Mouse (Mus musculus) hindbrain, embryonic 16.5 days (tissue): Measurements from ENCODE around the gene Pnmal1. TPM values are rescaled to one million over a fixed set of nuclear protein-coding genes. Genes with fewer than 3 reads are reported as not detected.

ENCODE experiments used
- ATAC-seq: fragments of 200-750 bp; cut with Nextera tagmentation; 2 replicates; pipeline ENCODE4 v1.8.0; 2017; ENCODE audit warnings: moderate TSS enrichment, moderate library complexity
- H3K27ac ChIP-seq: fragments of 300-500 bp; sonication (generic); 2 replicates; pipeline ENCODE4 v1.5.1; 2014; ENCODE audit warnings: low read depth, mild to moderate bottlenecking, control low read depth, low read length, moderate library complexity
- H3K27me3 ChIP-seq: fragments of 300-500 bp; sonication (generic); replicated peaks from 2 replicates; pipeline ENCODE4 v1.6.1; 2014; ENCODE audit warnings: low read length; ENCODE audit not compliant: control insufficient read depth, insufficient read depth
- H3K36me3 ChIP-seq: fragments of 300-500 bp; sonication (generic); 2 replicates; pipeline ENCODE4 v1.6.1; 2014; ENCODE audit warnings: mild to moderate bottlenecking, low read length, moderate library complexity, mixed read lengths; ENCODE audit not compliant: control insufficient read depth, insufficient read depth
- H3K4me1 ChIP-seq: fragments of 300-500 bp; sonication (generic); 2 replicates; pipeline ENCODE4 v1.6.1; 2014; ENCODE audit warnings: low read depth, low read length; ENCODE audit not compliant: control insufficient read depth, insufficient read depth
- H3K4me2 ChIP-seq: fragments of 300-500 bp; sonication (generic); 2 replicates; pipeline ENCODE4 v1.6.1; 2014; ENCODE audit warnings: mild to moderate bottlenecking, low read length, control low read depth, moderate library complexity
- H3K4me3 ChIP-seq: fragments of 300-500 bp; sonication (generic); 2 replicates; pipeline ENCODE4 v1.5.1; 2014; ENCODE audit warnings: mild to moderate bottlenecking, low read length, control low read depth, moderate library complexity
- H3K9ac ChIP-seq: fragments of 300-500 bp; sonication (generic); 2 replicates; pipeline ENCODE4 v1.6.1; 2014; ENCODE audit warnings: low read depth, mild to moderate bottlenecking, control low read depth, low read length, moderate library complexity
- H3K9me3 ChIP-seq: fragments of 300-500 bp; sonication (generic); 2 replicates; pipeline ENCODE4 v1.6.1; 2014; ENCODE audit warnings: mild to moderate bottlenecking, low read length, moderate library complexity; ENCODE audit not compliant: control insufficient read depth
- WGBS: fragments of 180-500 bp; shearing (Covaris S2); extraction: QIAGEN DNeasy Blood & Tissue Kit; methylation state at CpG from one replicate; pipeline ENCODE4 v1.1.7; 2014; 5-methylcytosine and 5-hydroxymethylcytosine counted together
- polyA plus RNA-seq: library from polyadenylated mRNA; unstranded; fragments of >200 nt; fragmentation: Nextera tagmentation; extraction: Ambion mirVana; gene quantifications from 2 replicates; pipeline ENCODE4 v1.2.1, GENCODE M21; 2015

Pnmal1 gene
- polyA plus RNA-seq, 1 experiment from 2014 or later = 57.4 TPM

DNA sequence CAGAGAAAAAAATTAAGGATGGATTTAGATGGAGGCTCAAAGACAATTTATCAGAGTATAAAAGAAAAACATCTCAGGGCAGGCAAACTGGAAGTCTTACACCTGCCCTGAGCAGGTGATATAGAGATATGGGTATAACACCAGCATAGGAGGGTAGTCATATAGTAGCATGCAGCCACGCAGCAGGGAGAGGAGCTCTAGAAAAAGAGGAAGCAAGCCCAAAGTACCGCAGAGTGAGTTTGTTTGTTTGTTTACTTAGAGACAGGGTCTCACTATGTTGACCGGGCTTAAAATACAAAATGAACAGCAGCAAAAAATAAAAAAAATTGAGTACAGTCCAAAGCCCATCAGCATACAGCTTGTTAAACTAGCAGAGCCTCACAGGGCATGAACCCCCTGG is 11.7 kb downstream of the Pnmal1 start:
- ATAC-seq = no peak
- no peak overlapping the region for H3K27ac ChIP-seq
- no peaks in the 10 kb centered on the region for H3K4me1 ChIP-seq
- H3K4me3 ChIP-seq = no peak overlapping the region
- H3K4me2 ChIP-seq = no peak overlapping the region
- H3K9ac ChIP-seq = no peak overlapping the region
- H3K9me3 ChIP-seq = no peaks in the 10 kb centered on the region
- 85% methylated on average over 3 of the region's 3 CpGs for WGBS
- no peaks in the 10 kb centered on the region for H3K27me3 ChIP-seq
- H3K36me3 ChIP-seq = no peaks in the 10 kb centered on the region

DNA sequence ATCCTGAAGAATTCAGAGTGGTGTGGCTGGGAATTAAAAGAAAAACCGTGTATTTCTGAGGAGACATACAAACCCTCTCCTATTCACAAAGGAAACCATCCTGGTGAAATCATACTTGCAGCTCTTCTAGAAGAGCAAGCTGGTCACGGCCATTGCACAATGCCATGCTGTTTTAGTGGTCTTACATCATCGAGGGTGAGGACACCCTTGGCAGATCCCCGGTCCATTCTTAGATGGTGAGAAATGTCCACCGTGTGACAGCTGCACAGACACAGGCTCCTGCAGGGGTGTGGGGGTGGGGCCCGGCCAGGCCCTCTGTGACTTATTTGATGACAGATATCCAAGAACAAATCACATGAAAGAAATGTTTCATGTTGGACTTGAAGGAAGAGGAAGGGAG is 14.5 kb downstream of the Pnmal1 start:
- WGBS = 40% methylated on average over 6 of the region's 6 CpGs
- Histone ChIP-seq H3K4me1 (no peaks in the 10 kb centered on the region), H3K9me3 (no peaks in the 10 kb centered on the region), H3K4me3 (no peak overlapping the region), H3K36me3 (no peaks in the 10 kb centered on the region), H3K9ac (no peak overlapping the region), H3K4me2 (no peak overlapping the region), H3K27me3 (no peaks in the 10 kb centered on the region), H3K27ac (no peak overlapping the region)
- 0 out of 2 replicates have a peak, but pooled peaks have one; percentile 34 for ATAC-seq

DNA sequence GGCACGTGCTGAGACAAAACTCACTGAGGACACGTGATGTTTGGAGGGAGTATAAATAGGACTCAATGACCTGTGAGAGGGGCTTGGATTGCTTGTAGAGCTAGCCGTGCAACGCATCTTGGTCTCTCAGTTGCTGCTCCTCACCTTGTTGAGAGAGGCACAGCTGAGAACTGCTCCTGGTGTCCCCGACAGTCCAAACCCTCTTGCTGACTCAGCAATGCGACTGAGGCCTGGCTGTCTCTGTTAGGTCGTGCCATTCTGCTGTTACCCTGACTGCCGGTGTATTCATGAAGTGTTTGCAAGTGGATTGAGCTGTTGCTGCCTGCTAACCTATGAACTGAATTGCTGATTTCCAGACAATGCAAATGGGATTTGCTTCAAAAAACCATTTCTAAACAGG is 16.8 kb downstream of the Pnmal1 start:
- WGBS = 51% methylated on average over 8 of the region's 8 CpGs
- Histone ChIP-seq H3K9ac (no peak overlapping the region), H3K27me3 (no peaks in the 10 kb centered on the region), H3K4me3 (no peak overlapping the region), H3K4me2 (no peak overlapping the region), H3K4me1 (peaks cover 3% of the 10 kb centered on the region; the same call in 1 of the 2 replicates), H3K36me3 (no peaks in the 10 kb centered on the region), H3K9me3 (no peaks in the 10 kb centered on the region), H3K27ac (no peak overlapping the region)
- ATAC-seq = no peak

DNA sequence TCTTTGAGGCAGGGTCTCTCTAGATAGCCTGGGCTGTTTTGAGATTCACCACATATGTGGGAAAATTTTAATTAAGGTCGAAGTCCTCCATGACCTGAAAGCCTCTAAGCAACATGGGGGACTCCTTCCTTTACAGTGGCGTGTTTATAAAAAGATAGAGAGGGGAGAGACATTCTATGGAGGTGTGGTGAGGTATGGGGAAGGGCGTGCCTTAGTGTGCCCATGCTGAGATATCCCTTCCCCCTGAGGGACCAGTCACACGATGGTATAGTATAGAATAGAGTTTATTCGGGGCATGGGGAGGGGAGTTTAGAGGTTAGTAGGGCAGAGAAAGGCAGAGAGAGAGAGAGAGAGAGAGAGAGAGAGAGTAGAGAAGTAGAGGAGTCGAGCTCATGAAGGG is 18.7 kb downstream of the Pnmal1 start:
- H3K27me3 ChIP-seq = no peaks in the 10 kb centered on the region
- no peak overlapping the region for H3K4me3 ChIP-seq
- H3K4me1 ChIP-seq = peaks cover 10% of the 10 kb centered on the region
- H3K27ac ChIP-seq = no peak overlapping the region
- H3K36me3 ChIP-seq = no peaks in the 10 kb centered on the region
- WGBS = 78% methylated on average over 6 of the region's 6 CpGs
- H3K9ac ChIP-seq = no peak overlapping the region
- ATAC-seq = no peak
- no peak overlapping the region for H3K4me2 ChIP-seq
- H3K9me3 ChIP-seq = no peaks in the 10 kb centered on the region

DNA sequence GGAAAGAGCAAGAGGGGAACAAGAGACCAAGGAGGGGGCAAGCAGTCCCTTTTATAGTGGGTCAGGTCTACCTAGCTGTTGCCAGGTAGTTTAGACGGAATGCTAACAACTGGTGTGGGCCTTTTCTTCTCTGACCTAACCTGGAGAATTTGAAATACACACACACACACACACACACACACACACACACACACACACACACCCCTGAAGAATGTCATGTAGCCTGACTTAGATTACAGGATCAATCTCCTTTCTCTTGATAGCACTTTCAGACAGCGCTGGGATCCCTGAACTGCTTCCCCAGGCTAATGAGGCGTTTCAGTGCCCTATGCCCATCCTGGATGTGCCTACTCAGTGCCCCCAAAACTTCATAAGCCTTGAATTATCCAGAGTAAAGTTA is 19.1 kb downstream of the Pnmal1 start:
- H3K9ac ChIP-seq = no peak overlapping the region
- WGBS = 97% methylated on average over 3 of the region's 3 CpGs
- no peak overlapping the region for H3K27ac ChIP-seq
- no peaks in the 10 kb centered on the region for H3K9me3 ChIP-seq
- peaks cover 14% of the 10 kb centered on the region for H3K4me1 ChIP-seq
- no peaks in the 10 kb centered on the region for H3K27me3 ChIP-seq
- H3K36me3 ChIP-seq = no peaks in the 10 kb centered on the region
- no peak overlapping the region for H3K4me3 ChIP-seq
- H3K4me2 ChIP-seq = no peak overlapping the region
- ATAC-seq = no peak

DNA sequence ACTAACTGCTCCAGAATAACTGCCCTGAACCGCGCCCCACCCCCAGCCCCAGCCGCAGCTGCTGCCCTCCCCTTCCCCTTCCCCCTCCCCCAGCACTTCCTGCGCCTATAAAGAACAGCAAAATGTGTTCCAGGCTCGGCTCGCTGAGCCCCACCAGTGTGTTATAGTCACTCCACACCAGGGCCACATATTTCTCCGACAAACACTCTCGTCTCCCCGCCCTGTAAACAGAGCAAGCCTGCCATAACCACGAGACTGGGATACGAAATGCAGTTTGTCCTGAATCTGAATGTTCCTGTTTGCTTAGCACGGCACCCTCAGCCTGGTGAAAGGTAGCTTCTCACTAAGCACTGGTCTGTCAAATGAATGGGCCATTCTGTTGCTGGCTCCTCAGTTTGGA is 20.9 kb downstream of the Pnmal1 start:
- peak; percentile 43; the same call in 1 of the 2 replicates for ATAC-seq
- H3K36me3 ChIP-seq = no peaks in the 10 kb centered on the region
- H3K27ac ChIP-seq = peak overlapping the region; percentile 69
- WGBS = 7% methylated on average over 12 of the region's 12 CpGs
- no peaks in the 10 kb centered on the region for H3K9me3 ChIP-seq
- H3K4me2 ChIP-seq = peak overlapping the region; percentile 53
- H3K27me3 ChIP-seq = no peaks in the 10 kb centered on the region
- H3K4me3 ChIP-seq = peak overlapping the region; percentile 22; the same call in 1 of the 2 replicates
- H3K9ac ChIP-seq = peak overlapping the region; percentile 50
- peaks cover 23% of the 10 kb centered on the region for H3K4me1 ChIP-seq

DNA sequence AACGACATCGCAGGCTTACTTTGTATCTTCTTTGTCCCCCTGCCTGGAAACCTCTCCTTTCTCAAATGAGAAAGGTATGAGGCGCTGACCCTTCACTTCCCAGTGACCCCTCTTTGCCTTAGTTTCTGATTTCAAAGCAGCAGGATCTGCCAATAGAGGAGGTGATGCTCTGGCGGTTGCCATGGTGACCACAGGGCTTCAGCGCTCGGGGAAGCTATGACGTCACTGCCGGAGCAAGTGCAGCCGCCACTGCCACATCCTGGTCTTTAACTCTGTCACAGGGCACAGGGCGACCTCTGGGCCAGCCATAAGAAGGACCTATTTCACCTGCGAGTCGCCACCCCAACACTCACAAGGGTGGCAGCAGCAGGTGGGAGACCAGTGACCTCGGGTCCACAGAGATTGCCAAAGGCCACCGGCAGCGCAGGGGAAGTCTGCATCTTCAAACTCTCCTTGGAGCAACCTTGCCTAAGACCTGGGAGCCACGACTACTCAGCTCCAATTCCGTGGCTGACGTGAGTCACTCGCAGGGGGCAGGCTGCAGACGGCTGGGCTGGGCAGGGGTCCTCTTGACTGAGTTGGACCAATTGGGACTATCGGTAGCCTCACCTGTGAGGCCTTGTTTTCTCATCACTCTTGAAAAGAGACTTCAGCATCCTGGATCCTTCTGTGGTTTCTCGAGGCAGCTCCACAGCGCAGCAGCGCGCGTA is 23.5 kb downstream of the Pnmal1 start, which contains the start of gene Gm42372:
TSS of gene Gm42372 (plus strand) at position 228 of the 710 bp plus-strand sequence.
- no peaks in the 10 kb centered on the region for H3K36me3 ChIP-seq
- peak within 1 kb of the TSS; percentile 46 for H3K4me3 ChIP-seq
- peak within 1 kb of the TSS; percentile 56 for H3K9ac ChIP-seq
- peaks cover 35% of the 10 kb centered on the region for H3K4me1 ChIP-seq
- H3K9me3 ChIP-seq = no peaks in the 10 kb centered on the region
- peak within 1 kb of the TSS; percentile 55 for H3K27ac ChIP-seq
- peak; percentile 83 for ATAC-seq
- WGBS = 23% methylated on average over 26 of the region's 26 CpGs
- peak within 1 kb of the TSS; percentile 78 for H3K4me2 ChIP-seq
- H3K27me3 ChIP-seq = no peaks in the 10 kb centered on the region

DNA sequence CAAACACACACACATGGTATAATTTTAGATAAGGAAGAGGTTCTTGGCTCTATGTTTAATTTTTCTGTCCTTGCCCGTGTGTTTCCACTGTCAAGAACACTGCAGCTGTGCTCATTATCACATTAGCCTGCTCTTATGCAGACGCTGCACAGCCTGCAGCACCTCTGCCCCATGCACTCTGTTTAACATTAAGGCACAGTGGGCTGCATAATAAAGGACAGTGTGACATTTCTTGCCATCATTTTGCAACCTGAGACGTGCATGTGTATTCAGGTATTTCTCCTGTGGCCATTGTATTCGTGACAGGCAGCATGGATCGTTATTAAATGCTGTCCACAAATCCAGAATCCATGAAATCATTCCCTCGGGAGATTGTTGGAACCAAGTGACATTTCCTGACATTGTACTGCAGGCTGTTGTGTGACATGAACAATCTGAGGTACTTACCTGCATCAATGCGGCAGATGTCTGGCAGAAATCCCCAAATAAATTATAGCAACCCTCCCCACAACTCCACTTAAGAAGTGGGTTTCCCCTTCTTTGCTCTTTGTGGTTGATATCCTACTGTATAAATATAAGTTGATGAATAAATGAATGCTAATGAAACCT is 28.2 kb downstream of the Pnmal1 start:
- no peaks in the 10 kb centered on the region for H3K27me3 ChIP-seq
- peaks cover 44% of the 10 kb centered on the region for H3K4me1 ChIP-seq
- no peaks in the 10 kb centered on the region for H3K9me3 ChIP-seq
- 28% methylated on average over 7 of the region's 7 CpGs for WGBS
- peak overlapping the region; percentile 27 for H3K4me2 ChIP-seq
- peak overlapping the region; percentile 66 for H3K27ac ChIP-seq
- H3K4me3 ChIP-seq = no peak overlapping the region
- ATAC-seq = peak; percentile 27
- H3K9ac ChIP-seq = peak overlapping the region; percentile 1; the same call in 1 of the 2 replicates
- H3K36me3 ChIP-seq = no peaks in the 10 kb centered on the region

DNA sequence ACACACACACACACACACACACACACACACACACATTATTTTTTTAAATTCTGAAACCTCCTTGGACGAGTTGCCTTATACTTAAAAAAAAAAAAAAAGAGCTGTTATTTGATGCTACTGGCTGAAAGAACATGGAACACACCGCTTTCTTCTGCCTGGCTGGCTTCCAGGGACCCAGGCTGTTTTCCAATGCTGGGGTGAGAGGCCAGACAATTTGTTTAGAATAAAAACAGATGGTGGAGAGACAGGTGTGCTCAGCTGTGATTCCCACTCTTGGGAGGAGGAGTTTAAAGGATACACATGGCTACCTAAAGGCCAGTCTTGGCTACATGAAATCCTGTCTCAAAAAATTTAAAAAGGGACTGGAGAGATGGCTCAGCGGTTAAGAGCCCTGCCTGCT is 28.9 kb downstream of the Pnmal1 start:
- Histone ChIP-seq H3K36me3 (no peaks in the 10 kb centered on the region), H3K9me3 (no peaks in the 10 kb centered on the region), H3K9ac (no peak overlapping the region), H3K4me3 (no peak overlapping the region), H3K27me3 (no peaks in the 10 kb centered on the region), H3K4me2 (no peak overlapping the region), H3K4me1 (peaks cover 38% of the 10 kb centered on the region), H3K27ac (peak overlapping the region; percentile 48; the same call in 1 of the 2 replicates)
- ATAC-seq = no peak; the same call in 1 of the 2 replicates
- WGBS = 30% methylated on average over 3 of the region's 3 CpGs
